Mouse (Mus musculus): Measurements from ENCODE around the gene Gm3043.
"Not testable (repeated sequence)": the region's sequence is repeated elsewhere in the genome, so short reads cannot be mapped to it uniquely, and the experiment has no call there.

Gene Gm3043

DNA sequence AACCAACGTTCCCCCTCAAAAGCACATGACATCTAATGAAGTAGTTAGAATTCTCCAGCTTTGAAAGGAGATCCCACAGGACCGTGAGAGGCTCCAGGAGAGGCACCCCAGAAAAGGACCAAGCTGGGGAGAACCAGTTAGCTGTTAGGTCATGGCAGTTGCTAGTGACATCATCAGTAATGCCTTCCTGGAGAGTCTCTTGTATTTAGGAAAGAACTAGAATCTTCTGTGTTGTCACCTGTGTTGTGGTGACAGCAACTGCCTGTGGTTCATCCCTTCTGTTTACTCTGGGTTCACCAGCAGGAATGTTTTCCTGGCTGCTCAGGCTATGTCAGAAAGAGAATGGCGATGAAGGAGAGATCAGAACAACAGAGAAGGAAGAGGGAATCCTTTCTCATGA, at the start of gene Gm3043:
Gm3043 (plus strand) TSS at position 301 of the 400 bp plus-strand sequence.
- in situ Hi-C loops (cut with MseI, MboI): not testable (repeated sequence)

DNA sequence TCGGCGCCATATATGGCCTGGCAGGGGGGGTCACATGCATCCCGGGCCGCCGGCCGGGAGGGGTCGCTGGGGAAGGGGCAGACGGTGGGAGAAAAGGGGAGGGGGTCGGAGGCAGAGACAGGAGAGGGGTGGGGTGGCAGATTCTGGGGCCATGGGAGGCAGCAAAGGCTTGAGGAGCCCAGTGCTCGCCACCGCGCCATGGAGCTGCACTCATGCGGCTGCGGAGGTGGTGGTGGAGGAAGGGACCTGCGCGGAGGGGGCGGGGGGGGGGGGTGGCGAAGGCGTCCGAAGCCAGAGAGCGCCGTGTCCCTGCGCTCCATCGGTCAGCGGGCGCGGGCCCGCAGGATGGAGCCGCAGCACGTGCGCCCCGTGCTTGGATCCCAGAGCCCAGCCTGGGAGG, 36.9 kb upstream of the Gm3043 start, which contains the start of gene Gm3020:
Gm3020 (plus strand) TSS at position 301 of the 400 bp plus-strand sequence.
- in situ Hi-C loops (cut with MseI, MboI): not testable (repeated sequence)

Data from mouse trophoblast stem cell (cell line).